Mouse (Mus musculus): Measurements from ENCODE around the gene Tmem253. TPM values are rescaled to one million over a fixed set of nuclear protein-coding genes. Genes with fewer than 3 reads are reported as not detected.

Gene Tmem253
- total RNA-seq, 2 experiments from 2014 or later: 3.3 to 3.9 TPM

DNA sequence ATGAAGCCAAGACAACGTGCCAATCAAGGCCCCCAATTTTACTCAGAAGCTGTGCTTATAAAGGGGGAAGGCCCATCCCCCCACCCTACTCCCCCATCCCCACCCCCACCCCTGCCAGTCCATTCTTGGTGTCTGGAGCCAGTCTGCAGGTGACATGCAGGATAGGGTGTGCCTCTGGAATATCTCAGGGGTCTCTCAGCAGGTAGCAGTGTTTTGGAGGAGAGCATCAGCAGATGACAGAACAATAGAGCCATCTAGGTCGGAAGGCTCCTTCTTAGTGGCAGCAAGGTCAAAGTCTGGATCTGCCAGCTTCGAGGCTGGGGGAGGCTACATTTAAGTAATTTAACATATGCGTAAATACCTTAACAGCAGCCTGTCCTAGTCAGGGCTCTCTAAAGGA lies 50.7 kb downstream of the Tmem253 start:
- intact Hi-C loops (cut with DNase I): no loop called here
- DNase-seq (ENCODE audit: low spot score): no peak

Other genes with a start within 250 kb of the Tmem253 start
- not detected for gene Ang4, start 242.1 kb upstream of the Tmem253 start, total RNA-seq (2021)
- not detected for gene AY358078, start 215.6 kb upstream of the Tmem253 start, total RNA-seq (2021)
- gene Ear6, start 162.0 kb upstream of the Tmem253 start, total RNA-seq (2021): not detected
- gene Mettl17, start 130.8 kb upstream of the Tmem253 start, total RNA-seq (2021): 10 to 100 TPM; 19.8 to 20.9 TPM
- gene Slc39a2, start 122.8 kb upstream of the Tmem253 start, total RNA-seq (2021): under 1 TPM in 1 of 2 experiments, not detected in 1; 0.36 TPM
- 1,000 to 10,000 TPM; 1,299 to 1,387 TPM for gene Ndrg2, start 101.5 kb upstream of the Tmem253 start, total RNA-seq (2021)
- not detected for gene Tppp2, start 97.2 kb upstream of the Tmem253 start, total RNA-seq (2021)
- gene Rnase13, start 92.9 kb upstream of the Tmem253 start, total RNA-seq (2021): not detected
- 10 to 100 TPM; 31.2 to 41.2 TPM for gene Arhgef40, start 30.9 kb upstream of the Tmem253 start, total RNA-seq (2021)
- 10 to 100 TPM; 24.8 to 29.0 TPM for gene Zfp219, start 5.1 kb downstream of the Tmem253 start, total RNA-seq (2021)
- gene Olfr221, start 26.8 kb downstream of the Tmem253 start, total RNA-seq (2021): not detected
- 100 to 1,000 TPM; 132 to 147 TPM for gene Hnrnpc, start 88.4 kb downstream of the Tmem253 start, total RNA-seq (2021)
- not detected for gene Rpgrip1, start 95.0 kb downstream of the Tmem253 start, total RNA-seq (2021)
- 10 to 100 TPM; 22.1 to 23.3 TPM for gene Supt16, start 181.8 kb downstream of the Tmem253 start, total RNA-seq (2021)
- gene Chd8, start 242.1 kb downstream of the Tmem253 start, total RNA-seq (2021): 10 to 100 TPM; 34.6 to 44.8 TPM